Mouse (Mus musculus): ENCODE data around the gene Rpusd2. TPM values are rescaled to one million over a fixed set of nuclear protein-coding genes. Genes with fewer than 3 reads are reported as not detected.

The Rpusd2 gene
- polyA plus RNA-seq, 1 experiment from 2014 or later, result 2.6 TPM

Other genes with a start within 250 kb of the Rpusd2 start
- 67.2 and 73.9 TPM in 2 replicates for gene Knstrn, start 220.8 kb upstream of the Rpusd2 start, polyA plus RNA-seq (2015; fragmentation: Nextera tagmentation; extraction: Ambion mirVana)
- gene Ivd, start 172.8 kb upstream of the Rpusd2 start, polyA plus RNA-seq (2015; fragmentation: Nextera tagmentation; extraction: Ambion mirVana), result 35.8 and 43.5 TPM in 2 replicates
- 3.2 and 4.3 TPM in 2 replicates for gene Bahd1, start 134.4 kb upstream of the Rpusd2 start, polyA plus RNA-seq (2015; fragmentation: Nextera tagmentation; extraction: Ambion mirVana)
- 4.5 and 5.7 TPM in 2 replicates for gene Chst14, start 108.3 kb upstream of the Rpusd2 start, polyA plus RNA-seq (2015; fragmentation: Nextera tagmentation; extraction: Ambion mirVana)
- 12.3 and 12.4 TPM in 2 replicates for gene Ccdc32, start 5.4 kb upstream of the Rpusd2 start, polyA plus RNA-seq (2015; fragmentation: Nextera tagmentation; extraction: Ambion mirVana)
- 55.2 and 59.3 TPM in 2 replicates for gene Knl1, start 12.3 kb downstream of the Rpusd2 start, polyA plus RNA-seq (2015; fragmentation: Nextera tagmentation; extraction: Ambion mirVana)
- 30.4 and 36.9 TPM in 2 replicates for gene Rad51, start 78.0 kb downstream of the Rpusd2 start, polyA plus RNA-seq (2015; fragmentation: Nextera tagmentation; extraction: Ambion mirVana)
- 45.0 and 50.7 TPM in 2 replicates for gene Rmdn3, start 122.2 kb downstream of the Rpusd2 start, polyA plus RNA-seq (2015; fragmentation: Nextera tagmentation; extraction: Ambion mirVana)
- 81.3 and 102 TPM in 2 replicates for gene Gchfr, start 133.0 kb downstream of the Rpusd2 start, polyA plus RNA-seq (2015; fragmentation: Nextera tagmentation; extraction: Ambion mirVana)
- gene Gm14137, start 139.7 kb downstream of the Rpusd2 start, polyA plus RNA-seq (2015; fragmentation: Nextera tagmentation; extraction: Ambion mirVana), result 0.10 TPM in 2 replicates
- gene Zfyve19, start 173.8 kb downstream of the Rpusd2 start, polyA plus RNA-seq (2015; fragmentation: Nextera tagmentation; extraction: Ambion mirVana), result 19.0 and 21.6 TPM in 2 replicates
- 7.0 and 7.1 TPM in 2 replicates for gene Dnajc17, start 174.0 kb downstream of the Rpusd2 start, polyA plus RNA-seq (2015; fragmentation: Nextera tagmentation; extraction: Ambion mirVana)
- 0.20 TPM in 1 of 2 replicates, not detected in the other for gene Ppp1r14d, start 195.1 kb downstream of the Rpusd2 start, polyA plus RNA-seq (2015; fragmentation: Nextera tagmentation; extraction: Ambion mirVana)
- gene Spint1, start 202.6 kb downstream of the Rpusd2 start, polyA plus RNA-seq (2015; fragmentation: Nextera tagmentation; extraction: Ambion mirVana), result 0.15 and 0.35 TPM in 2 replicates
- 0.08 and 0.26 TPM in 2 replicates for gene Rhov, start 236.5 kb downstream of the Rpusd2 start, polyA plus RNA-seq (2015; fragmentation: Nextera tagmentation; extraction: Ambion mirVana)